Mouse (Mus musculus): ENCODE measurements around the gene Nqo2. TPM values are rescaled to one million over a fixed set of nuclear protein-coding genes. Genes with fewer than 3 reads are reported as not detected.

The Nqo2 gene
- polyA plus RNA-seq, 1 experiment, result 20.9 TPM

DNA sequence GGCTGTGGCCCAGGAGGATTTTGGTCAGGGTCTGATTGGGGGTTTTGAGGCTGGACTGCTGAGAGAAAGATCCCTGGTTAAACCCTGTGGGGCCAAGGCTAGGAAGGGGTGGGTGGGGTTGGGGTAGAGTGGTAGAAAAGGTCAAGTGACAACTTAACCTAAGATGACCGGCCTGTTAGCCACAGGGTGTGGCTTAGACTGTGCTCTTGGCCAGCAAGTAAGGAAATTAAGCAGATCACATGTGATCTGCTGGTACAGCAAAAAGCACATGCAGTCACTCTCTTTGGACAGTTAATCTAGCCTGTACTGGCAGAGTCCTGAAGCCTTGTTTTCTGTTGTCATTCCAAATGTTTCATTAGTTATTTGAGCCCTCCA lies 12.4 kb upstream of the Nqo2 start:
- H3K27ac ChIP-seq (ENCODE audit: insufficient read depth, low read length), result no peak overlapping the region
- no peaks in the 10 kb centered on the region for H3K36me3 ChIP-seq (ENCODE audit: control insufficient read depth, insufficient read depth, low read length, poor library complexity, severe bottlenecking)
- H3K27me3 ChIP-seq (ENCODE audit: control insufficient read depth, insufficient read depth, low read length, poor library complexity, severe bottlenecking), result no peaks in the 10 kb centered on the region
- TF ChIP-seq EP300 (IDR thresholded peaks at IDR 0.05; ENCODE audit: insufficient read depth, low read depth, low read length) (no peak), POLR2A (IDR thresholded peaks at IDR 0.05; ENCODE audit: insufficient read depth, low read length) (no peak), CTCF (IDR thresholded peaks at IDR 0.05; ENCODE audit: low read depth, low read length) (no peak)
- H3K9me3 ChIP-seq (replicated peaks; ENCODE audit: control insufficient read depth, insufficient read depth, low read length, poor library complexity, severe bottlenecking), result no peaks in the 10 kb centered on the region
- H3K4me3 ChIP-seq (ENCODE audit: low read depth, low read length), result no peak overlapping the region
- H3K4me1 ChIP-seq (ENCODE audit: control insufficient read depth, insufficient read depth, low read length), result no peaks in the 10 kb centered on the region
- H3K9ac ChIP-seq (ENCODE audit: low read depth, poor library complexity, severe bottlenecking), result no peak overlapping the region

DNA sequence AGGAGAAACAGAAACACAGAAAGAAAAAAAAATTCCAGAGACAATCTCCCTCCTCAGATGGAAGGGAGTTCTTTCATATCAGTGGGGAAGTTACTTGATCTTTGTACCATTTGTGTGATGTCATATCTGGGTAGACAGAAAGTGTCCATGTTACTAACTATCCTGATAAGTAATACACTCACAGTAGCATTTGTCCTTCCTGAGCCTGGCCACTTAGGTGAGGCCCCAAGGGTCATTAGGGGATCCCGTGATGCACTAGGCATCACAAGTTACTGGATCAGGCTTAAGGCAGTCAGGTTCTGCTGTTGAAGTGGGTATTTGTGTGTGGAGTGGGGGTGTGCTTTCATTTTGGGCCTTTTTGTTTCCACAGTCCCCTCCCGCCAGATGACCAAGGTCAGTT lies 11.5 kb upstream of the Nqo2 start:
- TF ChIP-seq CTCF (IDR thresholded peaks at IDR 0.05; ENCODE audit: low read depth, low read length), result no peak
- TF ChIP-seq POLR2A (IDR thresholded peaks at IDR 0.05; ENCODE audit: insufficient read depth, low read length), result no peak
- TF ChIP-seq EP300 (IDR thresholded peaks at IDR 0.05; ENCODE audit: insufficient read depth, low read depth, low read length), result no peak
- no peak overlapping the region for H3K27ac ChIP-seq (ENCODE audit: insufficient read depth, low read length)
- H3K36me3 ChIP-seq (ENCODE audit: control insufficient read depth, insufficient read depth, low read length, poor library complexity, severe bottlenecking), result no peaks in the 10 kb centered on the region
- H3K9ac ChIP-seq (ENCODE audit: low read depth, poor library complexity, severe bottlenecking), result no peak overlapping the region
- no peak overlapping the region for H3K4me3 ChIP-seq (ENCODE audit: low read depth, low read length)
- H3K9me3 ChIP-seq (replicated peaks; ENCODE audit: control insufficient read depth, insufficient read depth, low read length, poor library complexity, severe bottlenecking), result no peaks in the 10 kb centered on the region
- H3K4me1 ChIP-seq (ENCODE audit: control insufficient read depth, insufficient read depth, low read length), result no peaks in the 10 kb centered on the region
- no peaks in the 10 kb centered on the region for H3K27me3 ChIP-seq (ENCODE audit: control insufficient read depth, insufficient read depth, low read length, poor library complexity, severe bottlenecking)

- H3K4me3 ChIP-seq (ENCODE audit: low read depth, low read length), result no peak overlapping the region
- no peaks in the 10 kb centered on the region for H3K27me3 ChIP-seq (ENCODE audit: control insufficient read depth, insufficient read depth, low read length, poor library complexity, severe bottlenecking)
- TF ChIP-seq CTCF (IDR thresholded peaks at IDR 0.05; ENCODE audit: low read depth, low read length) (peak; percentile 9), EP300 (IDR thresholded peaks at IDR 0.05; ENCODE audit: insufficient read depth, low read depth, low read length) (no peak), POLR2A (IDR thresholded peaks at IDR 0.05; ENCODE audit: insufficient read depth, low read length) (no peak)
- H3K4me1 ChIP-seq (ENCODE audit: control insufficient read depth, insufficient read depth, low read length), result no peaks in the 10 kb centered on the region
- 0 out of 2 replicates have a peak, but pooled peaks cover 2% of the 10 kb centered on the region for H3K9me3 ChIP-seq (replicated peaks; ENCODE audit: control insufficient read depth, insufficient read depth, low read length, poor library complexity, severe bottlenecking)
- H3K36me3 ChIP-seq (ENCODE audit: control insufficient read depth, insufficient read depth, low read length, poor library complexity, severe bottlenecking), result no peaks in the 10 kb centered on the region
- no peak overlapping the region for H3K27ac ChIP-seq (ENCODE audit: insufficient read depth, low read length)
- H3K9ac ChIP-seq (ENCODE audit: low read depth, poor library complexity, severe bottlenecking), result no peak overlapping the region
Observed at GRCm38 (mm10) chr13:33956571-33957421, 7.7 kb upstream of the Nqo2 start.

DNA sequence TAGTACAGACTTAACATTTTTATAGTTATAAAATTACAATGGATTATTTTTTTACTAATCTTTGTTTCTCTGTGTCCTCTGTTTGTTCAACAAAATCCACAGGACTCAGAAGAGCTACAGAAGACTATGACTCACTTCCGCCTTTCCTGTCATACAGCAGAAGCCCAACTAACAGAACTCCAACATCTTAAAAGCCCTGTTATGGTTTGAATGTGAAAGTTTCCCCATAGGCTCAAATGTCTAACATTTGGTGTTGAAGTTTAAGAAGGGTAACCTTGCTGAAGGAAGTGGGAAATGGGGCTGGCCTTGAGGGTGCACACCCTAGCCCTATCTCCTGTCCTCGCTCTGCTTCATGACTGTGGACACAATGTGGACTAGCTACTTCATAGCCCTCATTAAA lies 4.7 kb upstream of the Nqo2 start:
- Histone ChIP-seq H3K4me3 (ENCODE audit: low read depth, low read length) (no peak overlapping the region), H3K36me3 (ENCODE audit: control insufficient read depth, insufficient read depth, low read length, poor library complexity, severe bottlenecking) (no peaks in the 10 kb centered on the region), H3K27ac (ENCODE audit: insufficient read depth, low read length) (no peak overlapping the region), H3K9me3 (replicated peaks; ENCODE audit: control insufficient read depth, insufficient read depth, low read length, poor library complexity, severe bottlenecking) (0 out of 2 replicates have a peak, but pooled peaks cover 2% of the 10 kb centered on the region), H3K9ac (ENCODE audit: low read depth, poor library complexity, severe bottlenecking) (no peak overlapping the region), H3K4me1 (ENCODE audit: control insufficient read depth, insufficient read depth, low read length) (no peaks in the 10 kb centered on the region), H3K27me3 (ENCODE audit: control insufficient read depth, insufficient read depth, low read length, poor library complexity, severe bottlenecking) (no peaks in the 10 kb centered on the region)
- TF ChIP-seq CTCF (IDR thresholded peaks at IDR 0.05; ENCODE audit: low read depth, low read length), result no peak
- TF ChIP-seq EP300 (IDR thresholded peaks at IDR 0.05; ENCODE audit: insufficient read depth, low read depth, low read length), result no peak
- TF ChIP-seq POLR2A (IDR thresholded peaks at IDR 0.05; ENCODE audit: insufficient read depth, low read length), result no peak

- Histone ChIP-seq H3K27ac (ENCODE audit: insufficient read depth, low read length) (peak overlapping the region; percentile 80), H3K27me3 (ENCODE audit: control insufficient read depth, insufficient read depth, low read length, poor library complexity, severe bottlenecking) (no peaks in the 10 kb centered on the region), H3K36me3 (ENCODE audit: control insufficient read depth, insufficient read depth, low read length, poor library complexity, severe bottlenecking) (no peaks in the 10 kb centered on the region), H3K9ac (ENCODE audit: low read depth, poor library complexity, severe bottlenecking) (peak overlapping the region; percentile 46), H3K4me3 (ENCODE audit: low read depth, low read length) (peak overlapping the region; percentile 59), H3K4me1 (ENCODE audit: control insufficient read depth, insufficient read depth, low read length) (peaks cover 3% of the 10 kb centered on the region), H3K9me3 (replicated peaks; ENCODE audit: control insufficient read depth, insufficient read depth, low read length, poor library complexity, severe bottlenecking) (no peaks in the 10 kb centered on the region)
- TF ChIP-seq CTCF (IDR thresholded peaks at IDR 0.05; ENCODE audit: low read depth, low read length) (no peak), EP300 (IDR thresholded peaks at IDR 0.05; ENCODE audit: insufficient read depth, low read depth, low read length) (0 out of 2 replicates have a peak, but pooled peaks have one; percentile 7)
Observed at GRCm38 (mm10) chr13:33965056-33966024, 853 bp downstream of the Nqo2 start.

Measured in ES-Bruce4 (cell line).